Mouse (Mus musculus): ENCODE measurements around the gene Cntrob. TPM values are rescaled to one million over a fixed set of nuclear protein-coding genes. Genes with fewer than 3 reads are reported as not detected.

The Cntrob gene
- polyA plus RNA-seq, 1 experiment from 2014 or later: 7.0 TPM

Other genes starting within 250 kb of the Cntrob start
- 14.9 and 19.6 TPM in 2 replicates for gene Vamp2, start 235.3 kb downstream of the Cntrob start, polyA plus RNA-seq (2015; fragmentation: Nextera tagmentation; extraction: Ambion mirVana)
- 6.4 and 7.6 TPM in 2 replicates for gene Per1, start 228.6 kb downstream of the Cntrob start, polyA plus RNA-seq (2015; fragmentation: Nextera tagmentation; extraction: Ambion mirVana)
- gene Hes7, start 203.4 kb downstream of the Cntrob start, polyA plus RNA-seq (2015; fragmentation: Nextera tagmentation; extraction: Ambion mirVana): 0.12 and 0.18 TPM in 2 replicates
- gene 9130213A22Rik, start 201.2 kb downstream of the Cntrob start, polyA plus RNA-seq (2015; fragmentation: Nextera tagmentation; extraction: Ambion mirVana): 0.07 TPM in 1 of 2 replicates, not detected in the other
- gene Aloxe3, start 197.9 kb downstream of the Cntrob start, polyA plus RNA-seq (2015; fragmentation: Nextera tagmentation; extraction: Ambion mirVana): 0.13 TPM in 1 of 2 replicates, not detected in the other
- not detected in 2 replicates for gene Alox12b, start 166.8 kb downstream of the Cntrob start, polyA plus RNA-seq (2015; fragmentation: Nextera tagmentation; extraction: Ambion mirVana)
- gene Alox8, start 125.9 kb downstream of the Cntrob start, polyA plus RNA-seq (2015; fragmentation: Nextera tagmentation; extraction: Ambion mirVana): 0.05 and 0.06 TPM in 2 replicates
- not detected in 2 replicates for gene Gucy2e, start 86.7 kb downstream of the Cntrob start, polyA plus RNA-seq (2015; fragmentation: Nextera tagmentation; extraction: Ambion mirVana)
- 74.8 and 77.7 TPM in 2 replicates for gene Trappc1, start 205 bp upstream of the Cntrob start, polyA plus RNA-seq (2015; fragmentation: Nextera tagmentation; extraction: Ambion mirVana)
- 0.13 and 0.26 TPM in 2 replicates for gene Kcnab3, start 2.5 kb upstream of the Cntrob start, polyA plus RNA-seq (2015; fragmentation: Nextera tagmentation; extraction: Ambion mirVana)
- gene Rnf227, start 16.7 kb upstream of the Cntrob start, polyA plus RNA-seq (2015; fragmentation: Nextera tagmentation; extraction: Ambion mirVana): 0.97 and 1.3 TPM in 2 replicates
- gene Chd3, start 45.6 kb upstream of the Cntrob start, polyA plus RNA-seq (2015; fragmentation: Nextera tagmentation; extraction: Ambion mirVana): 3.4 and 5.8 TPM in 2 replicates
- gene Naa38, start 71.7 kb upstream of the Cntrob start, polyA plus RNA-seq (2015; fragmentation: Nextera tagmentation; extraction: Ambion mirVana): 77.2 and 88.0 TPM in 2 replicates
- 9.6 and 11.0 TPM in 2 replicates for gene Cyb5d1, start 71.9 kb upstream of the Cntrob start, polyA plus RNA-seq (2015; fragmentation: Nextera tagmentation; extraction: Ambion mirVana)
- gene Tmem88, start 74.5 kb upstream of the Cntrob start, polyA plus RNA-seq (2015; fragmentation: Nextera tagmentation; extraction: Ambion mirVana): 6.6 and 7.1 TPM in 2 replicates
- 4.0 TPM in 2 replicates for gene Kdm6b, start 89.9 kb upstream of the Cntrob start, polyA plus RNA-seq (2015; fragmentation: Nextera tagmentation; extraction: Ambion mirVana)
- gene Dnah2, start 225.3 kb upstream of the Cntrob start, polyA plus RNA-seq (2015; fragmentation: Nextera tagmentation; extraction: Ambion mirVana): 0.07 and 0.20 TPM in 2 replicates
- 0.50 and 0.58 TPM in 2 replicates for gene Efnb3, start 236.4 kb upstream of the Cntrob start, polyA plus RNA-seq (2015; fragmentation: Nextera tagmentation; extraction: Ambion mirVana)

Measured in liver, embryonic 15.5 days (tissue).